Mouse (Mus musculus) myocyte (in vitro differentiated cells): ENCODE measurements at regions not wholly inside any gene's neighbourhood (a gene's known extent, or its start where the extent isn't known, plus 50 kb on each side); places are given as distances from the start of the nearest gene placed in this dataset.

ENCODE experiments used
- CEBPB ChIP-seq: IDR thresholded peaks from 2 replicates; pipeline ENCODE4 v1.6.1; 2011; ENCODE audit warnings: mild to moderate bottlenecking, moderate library complexity; ENCODE audit not compliant: poor library complexity, insufficient read depth, severe bottlenecking
- E2F4 ChIP-seq: IDR thresholded peaks from one replicate; pipeline ENCODE4 v1.6.1; 2011; ENCODE audit warnings: mild to moderate bottlenecking, control low read depth, moderate library complexity; ENCODE audit not compliant: insufficient read depth
- MAX ChIP-seq: IDR thresholded peaks from one replicate; pipeline ENCODE4 v1.6.1; 2011; ENCODE audit warnings: low read depth, mild to moderate bottlenecking, control low read depth
- MYOD1 ChIP-seq, 3 experiments: IDR thresholded peaks; one replicate each; pipeline ENCODE4 v1.6.1; 2011; ENCODE audit warnings: control low read depth in 2 of 3, low read depth in 2 of 3, mild to moderate bottlenecking in 2 of 3, moderate library complexity in 1 of 3; ENCODE audit not compliant: insufficient read length in 2 of 3, control insufficient read depth in 1 of 3
- MYOG ChIP-seq, 3 experiments: IDR thresholded peaks; one replicate each; pipeline ENCODE4 v1.6.1; 2011; ENCODE audit warnings: control low read depth in 2 of 3, low read depth in 2 of 3, mild to moderate bottlenecking in 2 of 3; ENCODE audit not compliant: insufficient read length in 2 of 3, control insufficient read depth in 1 of 3, insufficient read depth in 1 of 3
- POLR2A ChIP-seq: IDR thresholded peaks from one replicate; pipeline ENCODE4 v1.6.1; 2011; ENCODE audit warnings: low read depth, mild to moderate bottlenecking, control low read depth, moderate library complexity; ENCODE audit not compliant: insufficient read length
- POLR2AphosphoS2 ChIP-seq: IDR thresholded peaks from one replicate; pipeline ENCODE4 v1.6.1; 2011; ENCODE audit warnings: low read depth, control low read depth; ENCODE audit not compliant: insufficient read length
- REST ChIP-seq: IDR thresholded peaks from one replicate; pipeline ENCODE4 v1.6.1; 2011; ENCODE audit warnings: mild to moderate bottlenecking, control low read depth, moderate library complexity; ENCODE audit not compliant: insufficient read depth, insufficient read length
- TCF12 ChIP-seq: IDR thresholded peaks from one replicate; pipeline ENCODE4 v1.6.1; 2011; ENCODE audit warnings: mild to moderate bottlenecking, control low read depth; ENCODE audit not compliant: poor library complexity, insufficient read depth, severe bottlenecking
- TCF3 ChIP-seq: IDR thresholded peaks from one replicate; pipeline ENCODE4 v1.6.1; 2011; ENCODE audit warnings: low read depth, control low read depth; ENCODE audit not compliant: insufficient read length
- USF1 ChIP-seq: IDR thresholded peaks from one replicate; pipeline ENCODE4 v1.6.1; 2011; ENCODE audit warnings: low read depth, mild to moderate bottlenecking, control low read depth, moderate library complexity

GRCm38 (mm10) chr19:14181661-14182415 is 268.5 kb downstream of the Olfr1505 start:
- TF ChIP-seq POLR2A (no peak), TCF12 (no peak), MYOG (IDR thresholded peaks at IDR 0.05; ENCODE audit: control insufficient read depth in 1 of 3, insufficient read depth in 1 of 3, insufficient read length in 2 of 3, low read depth in 2 of 3) (no peak), MYOD1 (IDR thresholded peaks at IDR 0.05; ENCODE audit: control insufficient read depth in 1 of 3, insufficient read length in 2 of 3, low read depth in 2 of 3) (no peak), POLR2AphosphoS2 (no peak), E2F4 (no peak), MAX (no peak), CEBPB (no peak), USF1 (no peak), TCF3 (no peak), REST (no peak)
